Mouse (Mus musculus): Measurements from ENCODE around the gene Nexn.
"Not testable (repeated sequence)": the region's sequence is repeated elsewhere in the genome, so short reads cannot be mapped to it uniquely, and the experiment has no call there.

The Nexn gene

DNA sequence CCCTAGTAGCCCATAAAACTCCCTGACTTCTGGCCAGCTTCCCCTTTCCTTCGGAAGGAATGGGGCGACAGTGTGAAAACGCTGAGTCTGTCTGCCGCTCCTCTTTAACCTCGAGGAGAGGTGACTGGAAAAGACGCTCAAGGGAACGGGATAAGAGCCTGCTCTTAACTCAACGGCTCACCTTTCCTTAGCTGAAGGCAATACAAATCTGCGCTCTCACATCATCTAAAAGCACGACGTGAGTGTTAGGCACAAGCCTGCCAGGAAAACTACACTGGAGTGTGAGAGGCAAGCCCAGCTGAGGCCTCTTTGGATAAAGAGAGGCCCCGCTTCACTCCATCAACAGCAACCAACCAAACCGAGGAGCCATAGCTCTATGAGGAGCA is at the start of gene Nexn:
TSS of gene Nexn (minus strand) at position 315 of the 386 bp plus-strand sequence.
- DNase-seq = no peak

DNA sequence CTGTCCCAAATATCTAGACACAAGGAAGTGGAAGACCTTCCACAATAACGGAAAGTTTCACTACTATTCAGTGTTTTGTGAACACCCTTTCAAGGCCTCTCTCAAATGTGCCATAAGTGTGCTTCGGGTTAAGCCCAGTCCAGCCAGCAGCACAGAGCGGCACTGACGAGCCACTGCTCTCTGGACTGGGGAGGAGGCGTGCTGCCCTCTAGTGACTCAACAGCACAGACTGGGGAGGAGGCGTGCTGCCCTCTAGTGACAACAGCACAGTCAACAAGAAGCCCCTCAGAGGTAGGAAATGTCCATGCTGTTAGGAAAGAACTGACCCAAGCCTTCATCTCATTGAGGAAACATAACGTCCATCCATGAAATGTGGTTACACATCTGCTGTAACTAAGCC is 49.5 kb upstream of the Nexn start:
- DNase-seq = peak; percentile 56

DNA sequence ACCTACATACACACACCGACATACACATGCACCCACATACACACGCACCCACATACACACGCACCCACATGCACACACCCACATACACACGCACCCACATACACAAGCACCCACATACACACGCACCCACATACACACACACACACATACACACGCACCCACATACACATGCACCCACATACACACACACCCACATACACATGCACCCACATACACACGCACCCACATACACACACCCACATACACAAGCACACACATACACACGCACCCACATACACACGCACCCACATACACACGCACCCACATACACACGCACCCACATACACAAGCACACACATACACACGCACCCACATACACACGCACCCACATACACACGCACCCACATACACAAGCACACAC is 48.5 kb upstream of the Nexn start:
- DNase-seq = not testable (repeated sequence)

DNA sequence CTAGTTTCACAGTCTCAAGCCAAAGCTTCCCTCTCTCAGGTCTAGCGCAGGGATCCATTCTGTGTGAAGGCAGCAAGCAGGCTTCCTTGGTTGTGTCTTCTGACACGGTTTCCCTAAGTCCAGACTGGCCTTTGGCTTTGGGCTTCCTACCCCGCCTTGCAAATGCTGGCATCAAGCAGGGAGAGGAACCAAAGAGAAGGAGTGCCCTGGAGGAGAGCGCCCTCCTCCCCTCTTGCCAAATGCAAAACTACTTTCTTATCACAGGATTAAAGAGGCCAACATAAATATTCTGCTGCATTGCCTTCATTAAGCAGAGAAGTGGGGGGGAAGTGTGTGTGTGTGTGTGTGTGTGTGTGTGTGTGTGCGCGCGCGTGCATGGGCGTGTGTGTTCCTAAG is 43.1 kb upstream of the Nexn start:
- DNase-seq = no peak

DNA sequence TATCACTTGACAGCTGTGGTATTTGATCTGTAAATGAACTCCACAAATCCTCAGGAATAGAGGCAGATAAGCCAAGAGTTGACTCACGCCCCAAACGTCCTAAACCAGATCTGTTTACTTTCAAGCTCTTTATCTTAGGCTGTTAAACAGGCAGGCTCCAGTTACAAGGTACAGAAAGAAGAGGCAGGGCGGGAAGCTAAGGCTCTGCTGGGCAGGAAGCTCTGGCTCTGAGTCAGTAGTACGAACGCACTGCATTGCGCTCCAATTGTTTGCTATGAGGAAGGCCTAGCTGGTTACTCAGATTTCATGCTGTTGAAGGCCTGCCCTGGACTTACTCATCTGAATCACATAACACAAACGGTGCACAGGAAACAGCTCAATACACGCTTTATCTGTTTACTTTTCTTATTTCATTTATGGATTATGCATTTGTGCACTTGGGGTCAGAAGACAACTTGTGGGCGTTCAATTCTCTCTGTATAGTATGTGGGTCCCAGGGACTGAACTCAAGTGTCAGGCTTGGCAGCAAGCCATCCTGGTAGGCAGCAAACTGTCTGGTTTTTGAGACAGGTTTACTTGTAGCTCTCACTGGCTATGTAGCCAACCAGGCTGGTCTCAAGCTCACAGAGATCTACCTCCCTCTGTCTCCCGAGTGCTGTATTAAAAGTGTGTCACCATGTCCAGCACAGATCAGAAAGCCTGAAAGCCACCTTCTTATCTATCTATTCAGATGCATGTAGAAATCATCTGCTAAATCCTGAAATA is 42.5 kb upstream of the Nexn start:
- DNase-seq = no peak

DNA sequence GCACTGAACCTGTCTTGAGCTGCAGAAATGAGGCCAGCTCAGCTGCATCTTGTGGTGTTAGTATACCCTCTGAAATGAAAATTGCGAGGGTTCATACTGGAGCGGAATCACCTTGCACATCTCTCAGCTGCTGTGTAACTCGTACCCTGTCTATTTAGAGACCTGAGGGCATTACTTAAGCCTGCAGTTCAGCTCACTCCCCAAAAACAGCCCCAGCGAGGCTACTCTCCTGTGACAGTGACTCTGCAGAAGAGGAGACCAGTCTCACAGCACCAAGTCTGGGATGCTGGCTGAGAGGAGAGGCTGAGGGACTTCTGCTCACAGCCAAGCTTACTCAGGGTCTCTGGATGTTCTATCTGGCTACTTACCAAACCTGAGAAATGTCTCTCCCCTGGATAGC is 39.8 kb upstream of the Nexn start:
- no peak for DNase-seq

DNA sequence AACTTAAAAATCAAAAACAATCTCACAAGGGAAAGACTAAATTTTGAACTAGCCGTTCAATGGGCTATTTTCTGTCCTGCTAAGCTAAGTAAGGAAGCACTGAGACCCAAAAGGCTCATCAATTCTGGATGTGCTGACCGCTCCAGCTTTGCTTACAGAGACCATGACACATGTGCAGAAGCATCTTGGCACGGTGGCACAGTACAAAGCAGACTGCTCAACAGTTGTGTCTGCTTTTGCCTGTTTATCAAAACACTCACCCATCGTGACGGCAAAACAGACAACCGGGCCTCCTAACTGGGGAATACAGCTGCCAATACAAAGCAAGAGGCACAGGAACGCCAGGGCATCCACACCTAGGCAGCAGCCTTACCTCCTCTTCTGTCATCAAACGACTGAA is 38.9 kb upstream of the Nexn start:
- no peak for DNase-seq

DNA sequence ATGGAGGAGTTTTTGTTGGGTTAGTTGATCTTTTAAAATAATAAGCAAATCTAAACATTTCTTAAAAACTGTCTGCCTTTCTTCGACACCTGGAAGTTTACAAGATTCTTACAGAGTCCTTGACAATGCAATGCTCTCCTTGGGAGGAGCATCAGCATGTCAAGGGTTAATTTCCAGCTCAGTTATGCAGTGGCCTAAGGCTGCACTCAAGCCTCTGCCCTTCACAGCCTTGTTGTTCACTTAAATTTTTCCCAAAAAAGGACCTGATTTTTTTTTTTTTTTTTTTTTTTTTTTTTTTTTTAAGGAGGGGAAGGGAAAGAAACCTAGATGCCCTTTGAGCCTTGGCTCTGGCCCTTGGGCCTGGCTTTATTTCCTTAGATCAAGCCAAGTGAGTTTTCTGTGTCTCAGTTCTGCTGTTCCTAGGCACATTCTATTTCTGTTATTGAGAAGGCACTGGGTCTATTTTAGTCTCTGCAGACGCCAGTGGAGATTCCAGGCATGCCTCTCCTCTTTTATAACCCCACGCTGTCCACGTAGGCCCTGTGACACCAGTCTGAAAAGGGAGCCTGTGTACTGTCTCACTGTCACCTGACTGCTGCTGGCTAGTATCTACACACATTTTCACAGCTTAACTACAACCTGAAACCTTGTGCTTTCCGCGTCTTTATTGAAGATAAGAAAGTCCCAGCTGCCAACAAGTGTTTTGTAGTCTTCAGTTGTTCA is 38.1 kb upstream of the Nexn start:
- DNase-seq = no peak

DNA sequence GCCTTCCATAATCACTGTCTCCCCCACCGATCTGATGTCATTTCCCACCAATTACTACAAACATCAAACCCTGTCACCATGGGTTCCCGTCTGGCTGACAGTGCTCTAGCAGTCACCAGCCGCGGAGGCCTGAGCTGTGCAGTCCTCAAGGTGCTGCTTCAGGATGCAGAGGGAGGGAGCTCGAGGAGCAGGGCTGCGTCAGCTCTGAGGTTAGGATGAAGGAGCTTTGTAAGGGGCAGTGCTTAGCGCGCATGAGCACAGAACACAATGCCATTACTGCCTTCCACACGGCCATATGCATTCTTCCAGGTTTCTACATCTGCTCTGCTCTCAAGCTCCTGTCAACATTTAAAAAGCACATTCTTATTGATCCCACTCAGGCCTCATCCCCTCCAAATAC is 36.8 kb upstream of the Nexn start:
- no peak for DNase-seq

DNA sequence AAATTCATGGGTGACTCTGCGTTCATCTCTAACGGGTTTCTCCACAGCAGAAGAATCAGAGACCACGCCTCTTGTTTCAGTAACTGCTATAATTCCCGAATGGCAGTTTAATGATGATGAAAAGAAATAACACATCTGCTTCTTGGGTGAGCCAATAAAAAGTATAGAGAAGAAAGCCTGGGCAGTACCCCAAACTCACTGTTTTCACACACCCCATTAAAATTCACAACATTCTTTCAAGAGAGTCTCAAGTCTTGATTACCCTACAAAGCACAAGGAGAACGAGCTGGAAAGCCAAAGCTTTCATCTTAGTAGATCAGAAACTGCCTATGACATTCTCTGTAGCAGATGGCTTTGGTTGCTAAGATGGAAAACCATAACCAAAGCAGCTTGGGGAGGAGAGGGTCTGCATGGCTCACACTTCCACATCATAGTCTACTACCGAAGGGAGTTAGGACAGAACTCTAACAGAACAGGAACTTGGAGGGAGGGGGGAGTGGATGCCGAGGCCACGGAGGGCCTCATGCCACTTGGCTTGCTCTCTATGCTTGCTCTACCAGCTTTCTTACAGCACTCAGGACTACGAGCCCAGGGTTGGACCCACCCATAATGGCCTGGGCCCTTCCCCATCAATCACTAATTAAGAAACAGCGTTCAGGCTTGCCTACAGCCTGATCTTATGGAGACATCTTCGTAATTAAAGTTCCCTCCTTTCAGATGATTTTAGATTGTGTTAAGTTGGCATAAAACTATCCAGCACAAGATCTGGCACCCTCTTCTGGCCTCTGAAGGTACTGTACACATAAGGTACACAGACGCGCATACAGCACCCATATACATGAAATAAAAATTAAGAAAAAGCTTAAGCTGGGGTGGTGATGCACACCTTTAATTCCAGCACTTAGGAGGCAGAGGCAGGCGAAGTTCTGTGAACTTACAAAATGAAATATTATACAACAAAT is 34.5 kb upstream of the Nexn start:
- no peak for DNase-seq

DNA sequence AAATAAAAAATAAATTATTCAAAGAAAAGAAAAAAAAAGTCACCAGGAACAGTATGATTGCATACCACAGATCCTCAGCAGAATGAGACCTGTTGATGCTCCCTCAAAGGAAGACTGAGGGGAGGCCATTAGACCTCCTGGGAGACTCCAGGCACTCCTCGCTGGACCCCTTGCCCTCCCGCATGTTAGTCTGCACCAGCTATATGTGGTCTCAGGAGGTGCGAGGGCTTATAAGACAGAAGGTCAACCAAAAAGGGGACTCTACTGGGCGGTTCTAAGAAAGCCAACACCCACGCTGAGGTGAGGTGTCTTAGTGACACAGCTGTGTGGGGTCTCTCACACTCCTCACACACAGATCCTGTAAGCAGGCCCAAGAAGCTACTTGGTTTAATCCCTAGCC is 29.7 kb upstream of the Nexn start:
- no peak for DNase-seq

DNA sequence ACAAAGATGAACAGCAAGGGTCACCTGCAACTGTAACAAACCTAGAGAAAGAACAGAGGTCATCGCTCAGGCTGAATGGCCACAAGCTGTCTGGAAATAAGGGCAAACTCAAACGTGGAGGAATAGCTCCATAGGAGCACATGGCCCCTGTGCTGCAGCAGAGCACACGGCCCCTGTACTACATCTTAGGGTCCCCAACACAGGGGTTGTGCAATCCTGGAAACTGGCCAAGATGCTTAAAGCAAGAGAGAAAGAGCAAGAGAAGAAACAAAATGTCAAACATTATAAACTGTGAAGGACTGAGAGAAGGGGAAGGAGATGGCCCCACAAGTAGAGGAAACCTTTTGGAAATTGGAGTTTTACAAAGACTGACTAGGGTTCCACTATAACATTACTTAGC is 28.2 kb upstream of the Nexn start:
- DNase-seq = no peak

DNA sequence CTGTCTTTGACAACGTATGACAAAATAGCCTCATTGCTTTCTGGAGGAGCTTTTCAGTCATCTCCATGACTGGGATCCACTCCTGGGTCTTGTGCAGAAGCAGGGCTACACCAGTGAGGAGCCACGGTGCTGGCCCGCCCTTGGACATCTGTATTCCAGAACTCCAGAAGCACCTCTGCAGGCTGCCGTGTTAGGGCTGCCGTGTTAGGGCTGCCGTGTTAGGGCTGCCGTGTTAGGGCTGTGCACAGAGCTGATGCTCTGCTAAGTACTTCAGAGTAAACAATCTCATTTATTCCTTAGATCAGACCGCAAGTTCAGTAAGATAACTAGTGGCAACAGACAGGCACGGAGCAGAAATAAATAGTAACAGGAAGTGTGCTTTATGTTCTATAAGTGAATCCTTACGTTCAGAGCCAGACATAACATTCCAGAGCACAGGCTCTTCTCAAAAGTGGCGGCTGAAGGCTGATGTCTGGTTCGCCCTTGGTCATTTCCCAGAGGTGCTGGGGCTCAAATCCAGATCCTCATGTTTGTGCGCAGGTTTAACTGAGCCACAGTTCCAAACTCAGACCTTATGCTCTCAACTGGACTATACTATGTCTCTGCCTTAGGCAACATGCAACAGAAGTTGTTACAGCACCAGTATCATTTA is 27.5 kb upstream of the Nexn start:
- DNase-seq = no peak

DNA sequence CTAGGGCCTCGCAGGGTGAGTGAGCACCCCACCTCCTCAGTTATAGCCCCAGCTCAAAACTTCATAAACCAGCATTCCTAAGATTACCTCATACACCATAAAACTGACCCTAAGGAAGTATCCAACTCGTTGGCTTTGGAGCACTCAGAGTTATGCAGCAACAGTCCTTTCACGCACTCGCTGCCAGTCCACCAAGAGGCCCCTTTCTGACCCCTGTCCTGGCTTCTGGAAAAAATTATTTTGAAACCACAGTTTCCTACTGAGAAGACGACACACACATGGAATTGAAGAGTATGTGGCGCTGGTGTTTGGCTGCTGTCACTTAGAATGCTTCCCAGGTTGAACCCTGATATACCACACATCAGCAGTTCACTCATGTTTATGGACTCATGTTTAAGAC is 25.7 kb upstream of the Nexn start:
- DNase-seq = no peak

DNA sequence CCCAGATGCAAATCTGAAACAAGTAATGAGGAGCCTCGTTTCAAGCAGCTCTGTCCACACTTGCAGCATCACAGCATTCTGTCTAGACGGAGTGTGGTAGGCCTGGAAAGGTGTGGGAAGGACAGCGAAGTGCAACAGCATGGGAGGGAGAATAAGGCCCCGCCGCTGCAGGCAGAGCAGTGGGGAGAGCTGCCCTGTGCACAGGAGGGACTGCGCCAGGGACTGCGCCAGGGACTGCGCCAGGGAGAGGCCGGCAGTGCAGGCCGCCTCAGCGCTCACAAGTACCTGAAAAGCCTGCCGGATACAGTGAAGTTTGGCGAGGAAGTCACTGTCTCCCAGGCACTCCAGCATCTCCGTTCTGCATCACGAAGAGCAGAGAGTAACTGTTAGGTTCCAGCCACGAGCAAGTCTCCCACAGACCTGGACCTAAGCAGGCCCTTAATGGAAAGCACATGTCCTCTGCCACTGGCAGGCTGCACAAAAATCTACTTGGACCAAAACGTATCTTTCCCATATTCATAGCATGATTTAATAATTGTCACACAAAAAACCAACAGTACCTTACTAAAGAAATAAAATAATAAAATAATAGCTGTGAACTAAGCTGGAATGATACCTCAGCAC is 24.1 kb upstream of the Nexn start:
- DNase-seq = no peak

DNA sequence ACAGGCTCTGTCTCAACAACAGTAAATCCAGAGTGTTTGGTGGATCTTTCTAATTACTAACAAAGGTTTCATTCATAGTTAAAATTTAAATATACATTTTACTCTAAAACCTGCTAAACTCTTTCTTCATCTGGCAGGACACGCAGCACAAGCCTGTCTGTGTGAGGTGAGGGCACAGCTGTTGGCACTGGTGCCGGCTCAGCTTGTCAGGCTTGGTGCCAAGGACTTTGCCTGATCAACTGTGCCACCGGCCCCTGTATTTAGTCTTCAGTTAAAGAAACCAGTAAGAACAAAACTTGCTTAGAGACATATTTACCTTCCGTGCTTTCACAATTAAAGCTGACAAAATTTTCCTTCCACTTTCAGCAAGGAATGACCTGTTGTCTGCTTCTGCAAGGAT is 22.6 kb upstream of the Nexn start:
- DNase-seq = no peak

DNA sequence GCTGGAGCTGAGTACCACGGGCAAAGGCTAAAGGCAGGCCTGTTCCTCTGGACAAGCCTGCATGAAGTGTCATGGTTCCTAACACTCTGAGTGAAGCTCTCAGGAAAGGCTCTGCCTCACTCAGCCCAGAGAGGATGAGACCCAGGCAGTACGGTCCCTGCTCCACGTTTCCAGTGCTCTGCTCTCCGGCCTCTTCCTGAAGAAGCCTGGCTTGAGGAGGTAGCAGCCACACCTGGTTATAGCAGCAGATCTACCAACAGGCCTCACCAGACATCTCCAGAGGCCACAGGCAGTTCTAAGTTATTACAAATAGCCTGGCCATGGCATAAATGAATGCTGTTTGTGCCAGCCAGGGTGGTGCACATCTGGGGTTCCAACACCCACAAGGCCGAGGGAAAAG is 22.1 kb upstream of the Nexn start:
- no peak for DNase-seq

DNA sequence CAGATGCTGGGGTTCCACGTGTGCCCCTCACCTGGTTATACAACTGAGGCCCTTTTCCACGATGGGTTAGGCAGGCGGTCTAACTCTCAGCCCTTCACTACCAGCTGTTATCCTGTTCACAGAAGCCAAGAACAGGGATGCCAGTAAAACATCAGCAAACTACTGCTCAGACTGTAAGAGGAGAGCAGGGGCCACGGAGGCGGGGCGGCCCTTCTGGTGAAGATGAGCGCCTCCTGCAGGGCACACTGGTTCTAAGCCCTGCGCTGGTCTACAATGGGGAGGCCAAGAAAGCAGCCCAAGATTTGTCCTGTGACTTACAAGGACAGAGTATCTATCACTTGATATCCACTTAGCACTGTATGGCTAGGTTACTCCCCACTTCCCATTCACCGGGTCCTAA is 21.7 kb upstream of the Nexn start:
- no peak for DNase-seq

DNA sequence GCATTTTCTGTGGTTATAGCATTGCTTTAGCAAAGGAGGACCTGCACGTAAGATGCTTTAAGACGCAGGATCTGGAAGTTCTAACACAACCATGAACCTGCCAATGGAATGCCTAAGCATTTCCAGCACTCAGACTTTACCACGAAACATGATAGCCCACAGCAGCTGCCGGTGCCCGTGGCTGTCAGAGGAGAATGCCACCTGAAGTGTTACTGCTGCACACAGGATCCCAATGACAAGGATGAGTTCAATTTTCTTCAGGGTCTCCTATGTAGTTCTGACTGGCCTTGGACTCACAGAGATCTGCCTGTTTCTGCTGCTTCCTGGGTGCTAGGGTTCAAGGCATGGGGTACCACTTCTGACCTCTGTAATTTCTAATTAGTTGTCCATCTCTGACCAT is 18.6 kb upstream of the Nexn start:
- DNase-seq = no peak

DNA sequence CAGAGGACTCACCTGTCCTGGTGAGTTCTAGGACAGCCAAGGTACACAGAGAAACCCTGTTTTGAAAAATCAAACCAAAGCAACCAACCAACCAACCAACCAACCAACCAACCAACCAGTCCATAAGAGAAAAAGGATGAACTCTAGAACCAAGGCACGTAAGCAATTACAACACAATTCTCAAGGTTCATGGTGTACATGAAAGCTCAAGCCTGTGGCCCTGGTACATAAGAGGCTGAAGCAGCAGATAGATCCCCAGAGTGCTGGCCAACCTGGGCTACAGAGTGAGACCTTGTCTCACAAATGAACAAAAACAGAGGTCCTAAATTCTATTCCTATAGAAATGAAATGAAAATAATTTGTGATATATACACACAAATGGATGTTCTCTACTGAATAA is 18.2 kb upstream of the Nexn start:
- no peak for DNase-seq

DNA sequence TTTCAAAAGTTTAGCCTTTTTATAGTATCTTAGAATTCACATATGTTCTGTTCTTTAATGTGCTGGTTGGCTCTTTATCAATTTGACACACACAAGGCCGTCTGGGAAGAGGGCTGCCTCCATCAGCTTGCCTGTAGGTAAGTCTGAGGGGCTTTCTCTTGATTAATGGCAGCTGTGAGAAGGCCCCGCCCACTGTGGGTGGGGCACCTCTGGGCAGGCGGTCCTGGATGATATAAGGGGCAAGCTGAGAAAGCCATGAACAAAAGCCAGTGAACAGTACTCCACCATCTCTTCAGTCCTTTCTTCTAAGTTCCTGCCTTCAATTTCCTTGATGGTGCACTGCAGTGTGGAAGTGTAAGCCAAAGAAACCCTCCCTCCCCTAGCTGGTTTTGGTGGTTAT is 16.0 kb upstream of the Nexn start:
- DNase-seq = no peak

DNA sequence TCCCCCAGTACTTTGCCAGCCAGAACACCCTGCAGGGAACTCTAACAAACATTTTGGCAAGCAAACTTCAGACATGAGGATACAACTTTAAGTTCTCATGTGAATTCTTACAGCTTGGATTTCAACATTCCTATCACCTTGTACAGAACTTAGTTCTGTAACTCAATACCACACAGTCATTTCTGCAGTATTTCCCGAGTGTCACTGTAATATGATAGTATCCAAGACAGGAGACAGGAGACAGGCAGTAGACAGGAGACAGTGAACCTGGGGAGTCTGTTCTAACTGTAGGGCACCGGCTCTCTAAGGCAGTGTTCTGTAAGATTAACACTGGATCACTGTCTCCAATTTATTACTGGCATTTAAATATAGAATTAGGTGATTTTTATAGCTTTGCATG is 12.3 kb upstream of the Nexn start:
- DNase-seq = no peak

DNA sequence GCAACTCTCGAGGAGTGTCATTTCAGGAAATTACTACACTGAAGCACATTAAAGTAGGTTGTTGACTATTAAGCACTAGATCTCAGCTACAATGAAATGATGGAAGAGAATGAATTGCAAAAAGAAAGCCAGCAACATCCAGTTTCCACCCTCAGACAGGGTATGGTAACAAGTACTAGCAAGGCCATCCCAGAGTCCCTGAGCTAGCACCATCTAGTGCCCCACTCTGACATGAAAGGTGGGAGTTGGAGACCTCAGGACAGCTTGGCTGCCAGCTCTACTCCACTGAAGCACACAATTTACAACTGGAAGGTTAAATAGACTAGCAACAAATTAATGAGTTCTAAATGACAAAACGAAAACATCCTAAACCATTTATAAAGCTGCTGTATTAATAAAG is 11.8 kb upstream of the Nexn start:
- DNase-seq = no peak

All from right cerebral cortex, postnatal 25 days (tissue).